Mouse (Mus musculus): ENCODE data around the gene Nadk.

- no peak for TF ChIP-seq EP300 (optimal IDR thresholded peaks at IDR 0.05)
- TF ChIP-seq CTCF (IDR thresholded peaks at IDR 0.05; ENCODE audit: low read depth): no peak
These were observed 7.6 kb downstream of the Nadk start for GRCm38 (mm10) chr4:155569818-155570217.

Data from stomach, postnatal 0 days (tissue).